Mouse (Mus musculus) embryonic fibroblast, embryonic 13.5 days (primary cell): ENCODE measurements around the gene Wasf3.
A peak's percentile ranks its signal among the peaks of the same experiment; 100 is the strongest.

Experiments used
- CTCF ChIP-seq: IDR thresholded peaks from 2 replicates; pipeline ENCODE4 v1.5.1; 2011; ENCODE audit warnings: mild to moderate bottlenecking, control low read depth, low read length, moderate library complexity, borderline replicate concordance; ENCODE audit not compliant: insufficient read depth
- POLR2A ChIP-seq: IDR thresholded peaks from 2 replicates; pipeline ENCODE4 v1.6.1; 2011; ENCODE audit warnings: low read depth, mild to moderate bottlenecking, control low read depth, low read length, moderate library complexity

GRCm38 (mm10) chr5:146382268-146382667 lies 2.5 kb upstream of the Wasf3 start:
- TF ChIP-seq CTCF: peak; percentile 17; the same call in 1 of the 2 replicates
- no peak for TF ChIP-seq POLR2A
